Mouse (Mus musculus) hindbrain, embryonic 15.5 days (tissue): ENCODE measurements around the gene Zfp938. TPM values are rescaled to one million over a fixed set of nuclear protein-coding genes. Genes with fewer than 3 reads are reported as not detected.
A peak's percentile ranks its signal among the peaks of the same experiment; 100 is the strongest.

Experiments
- ATAC-seq: fragments of 200-750 bp; cut with Nextera tagmentation; 2 replicates; pipeline ENCODE4 v1.8.0; 2017; ENCODE audit warnings: low read depth, moderate number of reproducible peaks, moderate TSS enrichment; ENCODE audit not compliant: low FRiP score
- H3K27ac ChIP-seq: fragments of 300-500 bp; sonication (generic); replicated peaks from 2 replicates; pipeline ENCODE4 v1.5.1; 2015; ENCODE audit warnings: mild to moderate bottlenecking, inconsistent platforms
- H3K27me3 ChIP-seq: fragments of 300-500 bp; sonication (generic); 2 replicates; pipeline ENCODE4 v1.6.1; 2015; ENCODE audit warnings: control low read depth, inconsistent platforms
- H3K36me3 ChIP-seq: fragments of 300-500 bp; sonication (generic); 2 replicates; pipeline ENCODE4 v1.6.1; 2015; ENCODE audit warnings: control low read depth, inconsistent platforms
- H3K4me1 ChIP-seq: fragments of 300-500 bp; sonication (generic); replicated peaks from 2 replicates; pipeline ENCODE4 v1.6.1; 2015; ENCODE audit warnings: control low read depth, inconsistent platforms
- H3K4me2 ChIP-seq: fragments of 300-500 bp; sonication (generic); 2 replicates; pipeline ENCODE4 v1.6.1; 2015; ENCODE audit warnings: moderate library complexity, mild to moderate bottlenecking, inconsistent platforms
- H3K4me3 ChIP-seq: fragments of 300-500 bp; sonication (generic); 2 replicates; pipeline ENCODE4 v1.5.1; 2015; ENCODE audit warnings: mild to moderate bottlenecking, inconsistent platforms
- H3K9ac ChIP-seq: fragments of 300-500 bp; sonication (generic); 2 replicates; pipeline ENCODE4 v1.6.1; 2015; ENCODE audit warnings: inconsistent platforms
- H3K9me3 ChIP-seq: fragments of 300-500 bp; sonication (generic); 2 replicates; pipeline ENCODE4 v1.6.1; 2016; ENCODE audit warnings: control low read depth, inconsistent platforms
- WGBS: fragments of 180-500 bp; shearing (Covaris S2); methylation state at CpG from one replicate; pipeline ENCODE4 v1.1.7; 2015; 5-methylcytosine and 5-hydroxymethylcytosine counted together
- polyA plus RNA-seq: library from polyadenylated mRNA; unstranded; fragments of >200 nt; fragmentation: Nextera tagmentation; extraction: Ambion mirVana; gene quantifications from 2 replicates; pipeline ENCODE4 v1.2.1, GENCODE M21; 2015

Zfp938 gene
- polyA plus RNA-seq, result 27.1 and 28.6 TPM in 2 replicates

DNA sequence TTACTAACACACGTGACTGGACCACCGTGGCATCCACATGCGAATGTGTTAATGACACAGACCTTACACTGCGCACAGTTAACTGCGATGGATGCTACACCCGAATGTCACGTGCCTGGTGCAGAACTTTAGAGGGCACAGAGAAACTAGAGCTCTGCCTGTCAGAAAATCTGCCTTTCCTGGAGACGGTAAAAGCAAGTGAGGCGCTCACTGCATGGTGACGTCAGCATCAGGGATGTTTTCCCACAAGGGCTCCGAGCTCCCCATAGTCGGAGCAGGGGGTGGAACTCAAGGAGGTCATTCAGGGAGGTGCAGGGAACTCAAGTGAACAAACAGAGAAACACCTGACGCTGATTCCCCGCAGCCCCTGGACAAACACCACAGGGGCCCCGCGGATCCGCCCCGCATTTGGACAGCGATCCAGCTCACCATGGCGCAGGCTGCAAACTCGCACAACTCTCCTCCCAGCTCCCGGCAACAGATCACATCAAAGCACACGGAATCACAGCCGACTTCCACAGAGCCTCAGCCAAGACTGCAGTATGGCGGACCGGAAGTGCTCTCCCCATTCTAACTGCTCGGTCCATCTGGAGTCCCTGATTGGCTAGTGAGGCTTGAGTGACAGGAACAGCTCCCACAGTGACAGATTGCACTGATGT, at the start of gene Zfp938:
TSS of gene Zfp938 (minus strand) at position 539 of the 659 bp plus-strand sequence.
- Histone ChIP-seq H3K27ac (peak within 1 kb of the TSS; percentile 94), H3K4me3 (peak within 1 kb of the TSS; percentile 97), H3K4me2 (peak within 1 kb of the TSS; percentile 69), H3K9ac (peak within 1 kb of the TSS; percentile 92), H3K36me3 (peaks cover 11% of the 10 kb centered on the region), H3K9me3 (peaks cover 13% of the 10 kb centered on the region; the same call in 1 of the 2 replicates), H3K27me3 (no peaks in the 10 kb centered on the region), H3K4me1 (peaks cover 16% of the 10 kb centered on the region)
- ATAC-seq, result peak; percentile 99
- WGBS, result 3% methylated on average over 27 of the region's 27 CpGs

DNA sequence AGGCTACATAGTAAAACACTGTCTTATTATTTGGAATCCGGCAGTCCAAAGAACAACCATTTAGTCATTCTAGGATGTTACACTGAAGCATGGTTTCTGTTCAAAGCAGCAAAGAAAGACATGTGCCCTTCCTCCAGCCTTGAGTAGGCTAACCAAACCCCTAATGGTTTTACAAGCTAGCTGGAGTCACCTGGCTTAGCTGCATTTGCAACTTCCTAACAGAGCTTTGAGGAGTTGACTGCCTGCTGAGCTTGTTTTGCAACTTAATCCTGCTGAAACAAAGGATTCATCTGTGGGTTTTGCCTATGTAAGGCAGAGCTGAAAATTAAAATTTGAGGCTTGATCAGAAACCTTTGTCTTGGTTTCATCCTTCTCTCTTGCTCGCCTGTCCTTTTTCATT, 16.3 kb upstream of the Zfp938 start:
- Histone ChIP-seq H3K4me1 (no peaks in the 10 kb centered on the region), H3K9me3 (no peaks in the 10 kb centered on the region; the same call in 1 of the 2 replicates), H3K36me3 (no peaks in the 10 kb centered on the region), H3K27ac (no peak overlapping the region), H3K4me2 (no peak overlapping the region), H3K9ac (no peak overlapping the region), H3K27me3 (no peaks in the 10 kb centered on the region), H3K4me3 (no peak overlapping the region)
- no peak for ATAC-seq
- WGBS, result 89% methylated on average over 2 of the region's 2 CpGs

DNA sequence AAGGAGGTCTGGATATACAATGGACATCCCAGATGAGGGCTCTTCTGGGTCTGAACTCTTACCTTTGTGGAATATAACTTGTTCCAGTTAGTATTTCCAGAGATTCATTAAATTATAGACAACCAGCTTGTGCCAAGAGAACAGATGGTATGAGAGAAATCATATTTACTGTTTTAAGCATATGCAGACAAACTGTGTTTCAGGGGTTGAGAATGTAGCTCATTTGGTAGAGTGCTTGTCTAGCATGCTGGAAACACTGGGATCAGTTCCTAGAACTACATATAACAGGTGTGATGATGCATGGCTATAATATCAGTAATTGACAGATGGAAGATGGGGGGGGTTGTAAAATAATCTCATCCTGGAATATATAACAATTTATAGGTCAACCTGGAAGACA, 3.9 kb upstream of the Zfp938 start:
- no peak overlapping the region for H3K9ac ChIP-seq
- no peak for ATAC-seq
- H3K27ac ChIP-seq, result no peak overlapping the region
- no peaks in the 10 kb centered on the region for H3K27me3 ChIP-seq
- no peaks in the 10 kb centered on the region for H3K36me3 ChIP-seq
- H3K9me3 ChIP-seq, result no peaks in the 10 kb centered on the region
- H3K4me1 ChIP-seq, result peaks cover 12% of the 10 kb centered on the region
- H3K4me2 ChIP-seq, result no peak overlapping the region
- no peak overlapping the region for H3K4me3 ChIP-seq

DNA sequence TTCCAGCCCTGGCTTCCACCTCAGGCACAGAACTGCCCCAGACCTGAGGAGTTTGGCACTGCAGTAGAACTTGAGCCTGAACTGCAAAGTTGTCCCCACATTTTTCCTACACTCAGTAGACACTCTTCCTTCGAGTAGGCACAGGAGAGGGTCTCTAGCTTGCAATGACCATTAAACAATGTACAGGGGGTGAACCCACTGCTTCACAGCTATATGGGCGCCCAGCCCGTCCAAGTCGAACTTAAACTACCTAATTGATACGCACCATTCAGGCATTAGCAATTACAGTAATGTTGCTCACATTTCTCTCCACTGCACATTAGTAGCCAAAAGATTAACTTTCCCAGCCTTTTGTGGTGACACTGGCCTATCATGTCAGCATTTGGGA, 315 bp upstream of the Zfp938 start:
- peak overlapping the region; percentile 94 for H3K27ac ChIP-seq
- H3K4me2 ChIP-seq, result peak overlapping the region; percentile 69
- no peaks in the 10 kb centered on the region for H3K27me3 ChIP-seq
- 72% methylated on average over 5 of the region's 5 CpGs for WGBS
- H3K36me3 ChIP-seq, result peaks cover 6% of the 10 kb centered on the region
- H3K9ac ChIP-seq, result peak overlapping the region; percentile 92; the same call in 1 of the 2 replicates
- no peak for ATAC-seq
- H3K9me3 ChIP-seq, result peaks cover 13% of the 10 kb centered on the region; the same call in 1 of the 2 replicates
- H3K4me1 ChIP-seq, result peaks cover 16% of the 10 kb centered on the region
- peak overlapping the region; percentile 97 for H3K4me3 ChIP-seq

DNA sequence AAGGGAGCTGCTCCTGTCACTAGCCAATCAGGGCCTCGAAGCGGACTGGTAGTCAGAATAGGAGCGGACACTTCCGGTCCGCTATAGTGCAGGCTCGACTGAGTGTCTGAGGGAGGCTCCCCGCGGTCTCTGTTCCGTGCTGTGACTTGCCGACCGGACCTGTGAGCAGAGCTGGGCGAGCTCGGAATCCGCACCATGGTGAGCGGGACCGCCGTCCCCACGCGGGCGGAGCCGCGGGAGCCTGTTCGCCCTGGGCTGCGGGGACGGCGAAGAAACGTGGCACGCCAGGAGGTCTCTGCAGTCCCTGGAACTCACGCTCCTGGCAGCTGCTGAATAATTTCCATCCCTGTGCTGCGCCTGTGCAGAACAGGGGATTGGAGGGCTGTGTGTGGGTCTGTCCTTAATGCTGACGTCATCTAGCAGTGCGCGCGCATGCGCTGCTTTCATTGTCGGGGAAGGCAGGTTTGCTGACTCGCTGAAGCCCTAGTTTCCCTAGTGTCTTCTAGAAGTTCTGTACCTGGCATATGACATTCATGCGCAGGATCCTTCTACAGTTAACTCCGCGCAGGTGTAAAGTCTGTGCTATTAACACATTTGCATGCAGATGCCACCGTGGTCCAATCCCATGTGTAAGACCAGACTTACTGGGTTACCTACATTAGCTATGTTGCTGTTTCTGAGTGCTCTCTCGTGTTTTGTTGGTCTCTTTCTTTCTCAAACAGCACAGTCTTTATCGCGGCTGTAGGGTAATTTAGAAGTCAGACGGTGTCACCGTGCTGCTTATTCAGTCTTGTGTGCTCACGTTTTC, 62.6 kb downstream of the Zfp938 start:
- no peaks in the 10 kb centered on the region for H3K27me3 ChIP-seq
- no peaks in the 10 kb centered on the region for H3K36me3 ChIP-seq
- H3K4me1 ChIP-seq, result peaks cover 11% of the 10 kb centered on the region
- peak; percentile 100 for ATAC-seq
- H3K4me2 ChIP-seq, result peak overlapping the region; percentile 72
- peak overlapping the region; percentile 81 for H3K9ac ChIP-seq
- H3K27ac ChIP-seq, result peak overlapping the region; percentile 97
- 5% methylated on average over 47 of the region's 47 CpGs for WGBS
- H3K4me3 ChIP-seq, result peak overlapping the region; percentile 77
- H3K9me3 ChIP-seq, result no peaks in the 10 kb centered on the region

Other genes starting within 250 kb of the Zfp938 start
- 13.9 and 14.0 TPM in 2 replicates for gene Zfp873, start 193.2 kb downstream of the Zfp938 start, polyA plus RNA-seq
- 5.4 and 6.7 TPM in 2 replicates for gene BC024063, start 157.9 kb downstream of the Zfp938 start, polyA plus RNA-seq
- gene AU041133, start 113.3 kb downstream of the Zfp938 start, polyA plus RNA-seq, result 8.7 and 9.8 TPM in 2 replicates
- not detected in 2 replicates for gene 4932415D10Rik, start 75.3 kb upstream of the Zfp938 start, polyA plus RNA-seq
- gene Gm4924, start 113.0 kb upstream of the Zfp938 start, polyA plus RNA-seq, result 13.6 and 16.0 TPM in 2 replicates